Mouse (Mus musculus) C2C12 (cell line): ENCODE measurements around the gene Hoxd11. TPM values are rescaled to one million over a fixed set of nuclear protein-coding genes. Genes with fewer than 3 reads are reported as not detected.
A peak's percentile ranks its signal among the peaks of the same experiment; 100 is the strongest.

ENCODE experiments used
- H3K27me3 ChIP-seq: one replicate; pipeline ENCODE4 v1.6.1; 2011; ENCODE audit not compliant: control insufficient read depth, insufficient read depth, insufficient read length
- H3K36me3 ChIP-seq: one replicate; pipeline ENCODE4 v1.6.1; 2011; ENCODE audit not compliant: control insufficient read depth, insufficient read depth
- H3K4me3 ChIP-seq: one replicate; pipeline ENCODE4 v1.5.1; 2011; ENCODE audit warnings: mild to moderate bottlenecking, control low read depth; ENCODE audit not compliant: poor library complexity, insufficient read depth, severe bottlenecking
- H3K79me2 ChIP-seq: one replicate; pipeline ENCODE4 v1.6.1; 2011; ENCODE audit not compliant: control insufficient read depth, insufficient read depth
- H3K79me3 ChIP-seq: one replicate; pipeline ENCODE4 v1.6.1; 2011; ENCODE audit warnings: low read depth, control low read depth
- H3ac ChIP-seq: one replicate; pipeline ENCODE3; 2011; ENCODE audit warnings: low read depth; ENCODE audit not compliant: control insufficient read depth, insufficient read length
- CEBPB ChIP-seq: IDR thresholded peaks from one replicate; pipeline ENCODE4 v1.6.1; 2011; ENCODE audit warnings: low read depth, mild to moderate bottlenecking, control low read depth, moderate library complexity
- CTCF ChIP-seq: IDR thresholded peaks from one replicate; pipeline ENCODE4 v1.5.1; 2011; ENCODE audit not compliant: control insufficient read depth, insufficient read depth, insufficient read length
- FOSL1 ChIP-seq: IDR thresholded peaks from one replicate; pipeline ENCODE4 v1.8.0; 2011; ENCODE audit warnings: mild to moderate bottlenecking, low read length; ENCODE audit not compliant: poor library complexity, insufficient read depth, severe bottlenecking
- MAX ChIP-seq: IDR thresholded peaks from one replicate; pipeline ENCODE4 v1.6.1; 2011; ENCODE audit warnings: mild to moderate bottlenecking, control low read depth
- MYOD1 ChIP-seq: IDR thresholded peaks from one replicate; pipeline ENCODE4 v1.6.1; 2011; ENCODE audit warnings: low read depth; ENCODE audit not compliant: control insufficient read depth, insufficient read length
- MYOG ChIP-seq: IDR thresholded peaks from one replicate; pipeline ENCODE4 v1.6.1; 2011; ENCODE audit not compliant: control insufficient read depth, insufficient read length; ENCODE audit errors: extremely low read depth
- USF1 ChIP-seq: IDR thresholded peaks from one replicate; pipeline ENCODE4 v1.6.1; 2011; ENCODE audit warnings: low read depth, mild to moderate bottlenecking, control low read depth, moderate library complexity
- polyA plus RNA-seq: library from polyadenylated mRNA; unstranded; fragments of >200 nt; fragmentation: generic; extraction: Trizol; gene quantifications from one replicate; pipeline ENCODE4 v1.2.1, GENCODE M21; 2012; ENCODE audit warnings: missing spikeins

The Hoxd11 gene
- polyA plus RNA-seq, 1 experiment, result not detected

GRCm38 (mm10) chr2:74661685-74662084 is 17.7 kb upstream of the Hoxd11 start:
- TF ChIP-seq CTCF, result peak; percentile 3
- TF ChIP-seq USF1, result no peak
- Histone ChIP-seq H3K79me2 (no peaks in the 10 kb centered on the region), H3K36me3 (no peaks in the 10 kb centered on the region), H3K79me3 (no peaks in the 10 kb centered on the region), H3K27me3 (peaks cover 51% of the 10 kb centered on the region), H3ac (no peak overlapping the region), H3K4me3 (no peak overlapping the region)

GRCm38 (mm10) chr2:74663291-74663925 is 15.9 kb upstream of the Hoxd11 start:
- Histone ChIP-seq H3K79me2 (no peaks in the 10 kb centered on the region), H3K79me3 (no peaks in the 10 kb centered on the region), H3K27me3 (peaks cover 54% of the 10 kb centered on the region), H3K36me3 (no peaks in the 10 kb centered on the region), H3K4me3 (no peak overlapping the region), H3ac (no peak overlapping the region)
- TF ChIP-seq MYOD1 (no peak), MAX (no peak), CEBPB (no peak), CTCF (no peak), FOSL1 (no peak), USF1 (no peak), MYOG (no peak)

GRCm38 (mm10) chr2:74666411-74666810 is 12.9 kb upstream of the Hoxd11 start:
- Histone ChIP-seq H3K36me3 (no peaks in the 10 kb centered on the region), H3K79me3 (no peaks in the 10 kb centered on the region), H3K27me3 (peaks cover 39% of the 10 kb centered on the region), H3K4me3 (no peak overlapping the region), H3ac (no peak overlapping the region), H3K79me2 (no peaks in the 10 kb centered on the region)
- TF ChIP-seq MYOG (no peak), MYOD1 (no peak), MAX (no peak), FOSL1 (no peak), USF1 (no peak), CEBPB (no peak), CTCF (no peak)

DNA sequence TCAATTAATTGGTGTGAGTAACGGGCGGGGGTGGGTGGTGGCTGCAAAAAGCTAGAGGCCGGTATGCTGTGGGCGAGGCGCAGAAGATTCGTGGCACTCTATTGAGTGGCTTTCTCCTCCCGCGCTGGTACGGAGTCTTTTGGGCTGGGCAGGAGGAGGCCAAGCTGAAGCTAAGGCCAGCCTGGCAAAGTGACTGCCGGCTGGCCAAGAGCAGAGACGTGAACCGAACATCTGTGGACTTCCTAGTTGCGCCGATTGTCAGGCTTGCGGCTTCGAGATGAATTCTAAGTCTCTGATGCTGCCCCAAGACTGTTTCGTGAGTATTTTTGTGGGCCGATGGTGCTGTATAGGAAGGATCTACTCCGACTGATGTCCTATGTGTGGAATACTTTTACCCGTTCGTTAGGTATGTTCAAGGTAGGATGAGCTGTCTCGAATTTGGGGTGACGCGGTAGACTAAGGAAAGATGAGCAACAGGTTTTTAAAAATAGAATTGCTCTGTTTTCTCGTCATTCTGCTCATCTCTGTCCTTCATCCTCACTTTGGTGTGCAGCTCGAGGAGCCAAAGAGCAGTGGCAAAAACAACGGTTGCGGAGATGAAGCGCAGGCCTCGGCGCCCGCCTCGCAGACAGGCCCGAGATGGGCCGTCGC is 12.0 kb upstream of the Hoxd11 start:
- Histone ChIP-seq H3K27me3 (peaks cover 36% of the 10 kb centered on the region), H3K79me3 (no peaks in the 10 kb centered on the region), H3K79me2 (no peaks in the 10 kb centered on the region), H3K36me3 (no peaks in the 10 kb centered on the region), H3ac (no peak overlapping the region), H3K4me3 (no peak overlapping the region)
- TF ChIP-seq MAX (no peak), FOSL1 (no peak), CTCF (no peak), MYOD1 (no peak), USF1 (no peak), CEBPB (no peak), MYOG (no peak)

- Histone ChIP-seq H3K27me3 (peaks cover 36% of the 10 kb centered on the region), H3K4me3 (no peak within 1 kb of the TSS)
Observed at GRCm38 (mm10) chr2:74667842-74668357, 11.5 kb upstream of the Hoxd11 start, which contains the start of gene Hoxd13. Gene Hoxd13 (plus strand): TSS chr2:74668310.

More at GRCm38 (mm10) chr2:74667842-74668357, 11.5 kb upstream of the Hoxd11 start, which contains the start of gene Hoxd13:
- Histone ChIP-seq H3ac (no peak within 1 kb of the TSS), H3K36me3 (no peaks in the 10 kb centered on the region), H3K79me2 (no peaks in the 10 kb centered on the region), H3K79me3 (no peaks in the 10 kb centered on the region)
- TF ChIP-seq CEBPB (no peak), USF1 (no peak), CTCF (no peak), MYOG (no peak), MYOD1 (no peak), MAX (no peak), FOSL1 (no peak)
